Mouse (Mus musculus) hindbrain, embryonic 12.5 days (tissue): ENCODE measurements around the gene Timm10. TPM values are rescaled to one million over a fixed set of nuclear protein-coding genes. Genes with fewer than 3 reads are reported as not detected.

Source experiments
- ATAC-seq: fragments of 200-750 bp; cut with Nextera tagmentation; 2 replicates; pipeline ENCODE4 v1.8.0; 2017; ENCODE audit warnings: moderate TSS enrichment; ENCODE audit not compliant: low FRiP score
- H3K27ac ChIP-seq: fragments of 300-500 bp; sonication (generic); 2 replicates; pipeline ENCODE4 v1.5.1; 2016; ENCODE audit warnings: mild to moderate bottlenecking
- H3K27me3 ChIP-seq: fragments of 300-500 bp; sonication (generic); 2 replicates; pipeline ENCODE4 v1.6.1; 2016; ENCODE audit warnings: mild to moderate bottlenecking
- H3K36me3 ChIP-seq: fragments of 300-500 bp; sonication (generic); 2 replicates; pipeline ENCODE4 v1.6.1; 2016; ENCODE audit warnings: mild to moderate bottlenecking
- H3K4me1 ChIP-seq: fragments of 300-500 bp; sonication (generic); 2 replicates; pipeline ENCODE4 v1.6.1; 2016
- H3K4me2 ChIP-seq: fragments of 300-500 bp; sonication (generic); replicated peaks from 2 replicates; pipeline ENCODE4 v1.6.1; 2016; ENCODE audit warnings: mild to moderate bottlenecking
- H3K4me3 ChIP-seq: fragments of 300-500 bp; sonication (generic); 2 replicates; pipeline ENCODE4 v1.5.1; 2016; ENCODE audit warnings: mild to moderate bottlenecking
- H3K9ac ChIP-seq: fragments of 300-500 bp; sonication (generic); 2 replicates; pipeline ENCODE4 v1.6.1; 2016; ENCODE audit warnings: mild to moderate bottlenecking, moderate library complexity
- H3K9me3 ChIP-seq: fragments of 300-500 bp; sonication (generic); replicated peaks from 2 replicates; pipeline ENCODE4 v1.6.1; 2016; ENCODE audit warnings: mild to moderate bottlenecking
- WGBS: fragments of 180-500 bp; shearing (Covaris S2); methylation state at CpG from one replicate; pipeline ENCODE4 v1.1.7; 2016; 5-methylcytosine and 5-hydroxymethylcytosine counted together
- polyA plus RNA-seq: library from polyadenylated mRNA; unstranded; fragments of >200 nt; fragmentation: Nextera tagmentation; extraction: Ambion mirVana; gene quantifications from 2 replicates; pipeline ENCODE4 v1.2.1, GENCODE M21; 2016

Gene Timm10
- polyA plus RNA-seq, 1 experiment from 2014 or later = 35.8 TPM

- H3K4me2 ChIP-seq = no peak overlapping the region
- H3K27ac ChIP-seq = no peak overlapping the region
- H3K4me3 ChIP-seq = no peak overlapping the region
- no peak overlapping the region for H3K9ac ChIP-seq
- WGBS = 83% methylated on average over 6 of the region's 6 CpGs
- no peaks in the 10 kb centered on the region for H3K36me3 ChIP-seq
- peaks cover 25% of the 10 kb centered on the region for H3K27me3 ChIP-seq
- H3K9me3 ChIP-seq = no peaks in the 10 kb centered on the region
- no peak for ATAC-seq
- peaks cover 31% of the 10 kb centered on the region for H3K4me1 ChIP-seq
Measured at GRCm38 (mm10) chr2:84843654-84844053, 16.9 kb downstream of the Timm10 start.

GRCm38 (mm10) chr2:84845226-84845625 is 18.4 kb downstream of the Timm10 start:
- no peaks in the 10 kb centered on the region for H3K36me3 ChIP-seq
- peaks cover 10% of the 10 kb centered on the region; the same call in 1 of the 2 replicates for H3K27me3 ChIP-seq
- H3K27ac ChIP-seq = no peak overlapping the region
- WGBS = 97% methylated on average over 1 of the region's 1 CpGs
- no peak for ATAC-seq
- no peak overlapping the region for H3K4me2 ChIP-seq
- peaks cover 17% of the 10 kb centered on the region for H3K4me1 ChIP-seq
- H3K4me3 ChIP-seq = no peak overlapping the region
- H3K9me3 ChIP-seq = no peaks in the 10 kb centered on the region
- H3K9ac ChIP-seq = no peak overlapping the region

GRCm38 (mm10) chr2:84850407-84851129 is 23.8 kb downstream of the Timm10 start:
- WGBS = 60% methylated on average over 7 of the region's 7 CpGs
- no peak overlapping the region for H3K27ac ChIP-seq
- peaks cover 9% of the 10 kb centered on the region for H3K4me1 ChIP-seq
- H3K9me3 ChIP-seq = no peaks in the 10 kb centered on the region
- H3K4me3 ChIP-seq = no peak overlapping the region
- no peak for ATAC-seq
- H3K9ac ChIP-seq = no peak overlapping the region
- H3K4me2 ChIP-seq = peak overlapping the region; percentile 30; the same call in 1 of the 2 replicates
- no peaks in the 10 kb centered on the region for H3K36me3 ChIP-seq
- H3K27me3 ChIP-seq = no peaks in the 10 kb centered on the region

- ATAC-seq = no peak
- Histone ChIP-seq H3K36me3 (no peaks in the 10 kb centered on the region), H3K9me3 (no peaks in the 10 kb centered on the region), H3K4me3 (no peak overlapping the region), H3K4me1 (peaks cover 9% of the 10 kb centered on the region), H3K27me3 (no peaks in the 10 kb centered on the region), H3K4me2 (peak overlapping the region; percentile 30), H3K27ac (no peak overlapping the region), H3K9ac (no peak overlapping the region)
- 34% methylated on average over 23 of the region's 23 CpGs for WGBS
Measured at GRCm38 (mm10) chr2:84851130-84852040, 24.6 kb downstream of the Timm10 start.

GRCm38 (mm10) chr2:84855732-84856131 is 28.9 kb downstream of the Timm10 start:
- Histone ChIP-seq H3K27ac (no peak overlapping the region), H3K4me1 (peaks cover 5% of the 10 kb centered on the region), H3K9ac (no peak overlapping the region), H3K9me3 (no peaks in the 10 kb centered on the region), H3K4me3 (no peak overlapping the region), H3K4me2 (no peak overlapping the region), H3K27me3 (no peaks in the 10 kb centered on the region), H3K36me3 (0 out of 2 replicates have a peak, but pooled peaks cover 10% of the 10 kb centered on the region)
- 51% methylated on average over 2 of the region's 2 CpGs for whole genome bisulfite sequencing
- ATAC-seq = peak; percentile 59; the same call in 1 of the 2 replicates

GRCm38 (mm10) chr2:84858551-84858950 is 31.8 kb downstream of the Timm10 start:
- Histone ChIP-seq H3K4me3 (no peak overlapping the region), H3K27ac (no peak overlapping the region), H3K27me3 (no peaks in the 10 kb centered on the region), H3K4me1 (no peaks in the 10 kb centered on the region), H3K9me3 (no peaks in the 10 kb centered on the region), H3K4me2 (no peak overlapping the region), H3K9ac (no peak overlapping the region), H3K36me3 (0 out of 2 replicates have a peak, but pooled peaks cover 10% of the 10 kb centered on the region)
- WGBS = 100% methylated on average over 1 of the region's 1 CpGs
- no peak for ATAC-seq

GRCm38 (mm10) chr2:84859991-84860780 is 33.4 kb downstream of the Timm10 start:
- Histone ChIP-seq H3K9ac (no peak overlapping the region), H3K4me2 (no peak overlapping the region), H3K4me3 (no peak overlapping the region), H3K9me3 (no peaks in the 10 kb centered on the region), H3K27ac (no peak overlapping the region), H3K36me3 (0 out of 2 replicates have a peak, but pooled peaks cover 10% of the 10 kb centered on the region), H3K27me3 (no peaks in the 10 kb centered on the region), H3K4me1 (no peaks in the 10 kb centered on the region)
- WGBS = 92% methylated on average over 7 of the region's 7 CpGs
- no peak for ATAC-seq

GRCm38 (mm10) chr2:84861430-84861829 is 34.6 kb downstream of the Timm10 start:
- Histone ChIP-seq H3K4me3 (no peak overlapping the region), H3K27me3 (peaks cover 11% of the 10 kb centered on the region), H3K36me3 (0 out of 2 replicates have a peak, but pooled peaks cover 10% of the 10 kb centered on the region), H3K9ac (no peak overlapping the region), H3K27ac (no peak overlapping the region), H3K4me1 (peaks cover 11% of the 10 kb centered on the region), H3K9me3 (no peaks in the 10 kb centered on the region), H3K4me2 (no peak overlapping the region)
- ATAC-seq = no peak
- 88% methylated on average over 3 of the region's 3 CpGs for WGBS

- H3K4me1 ChIP-seq = peaks cover 13% of the 10 kb centered on the region
- H3K27me3 ChIP-seq = peaks cover 19% of the 10 kb centered on the region
- H3K9ac ChIP-seq = no peak overlapping the region
- H3K4me3 ChIP-seq = no peak overlapping the region
- H3K9me3 ChIP-seq = no peaks in the 10 kb centered on the region
- no peak overlapping the region for H3K4me2 ChIP-seq
- no peak overlapping the region for H3K27ac ChIP-seq
- 0 out of 2 replicates have a peak, but pooled peaks cover 10% of the 10 kb centered on the region for H3K36me3 ChIP-seq
- WGBS = 83% methylated on average over 3 of the region's 3 CpGs
- ATAC-seq = no peak
Measured at GRCm38 (mm10) chr2:84862231-84862630, 35.4 kb downstream of the Timm10 start.

- Histone ChIP-seq H3K9ac (peak overlapping the region; percentile 53), H3K4me1 (peaks cover 13% of the 10 kb centered on the region), H3K4me3 (peak overlapping the region; percentile 34), H3K36me3 (no peaks in the 10 kb centered on the region), H3K4me2 (peak overlapping the region; percentile 71), H3K27ac (no peak overlapping the region), H3K27me3 (peaks cover 55% of the 10 kb centered on the region), H3K9me3 (no peaks in the 10 kb centered on the region)
- under 1% methylated on average over 47 of the region's 47 CpGs for WGBS
- ATAC-seq = peak; percentile 66
Measured at GRCm38 (mm10) chr2:84865616-84866571, 39.1 kb downstream of the Timm10 start.

GRCm38 (mm10) chr2:84868521-84868943 is 41.7 kb downstream of the Timm10 start:
- H3K9ac ChIP-seq = no peak overlapping the region
- no peak for ATAC-seq
- 8% methylated on average over 5 of the region's 5 CpGs for WGBS
- H3K4me3 ChIP-seq = no peak overlapping the region
- H3K4me1 ChIP-seq = peaks cover 23% of the 10 kb centered on the region
- H3K4me2 ChIP-seq = no peak overlapping the region
- no peaks in the 10 kb centered on the region for H3K36me3 ChIP-seq
- H3K27ac ChIP-seq = no peak overlapping the region
- no peaks in the 10 kb centered on the region for H3K9me3 ChIP-seq
- peaks cover 82% of the 10 kb centered on the region for H3K27me3 ChIP-seq
